Mouse (Mus musculus) ES-Bruce4 (cell line): ENCODE measurements around the gene Itsn1.

ENCODE experiments used
- CTCF ChIP-seq: IDR thresholded peaks from one replicate; pipeline ENCODE4 v1.8.1; 2011; ENCODE audit warnings: low read depth, low read length
- POLR2A ChIP-seq: IDR thresholded peaks from one replicate; pipeline ENCODE4 v1.8.1; 2011; ENCODE audit warnings: low read length; ENCODE audit not compliant: insufficient read depth

DNA sequence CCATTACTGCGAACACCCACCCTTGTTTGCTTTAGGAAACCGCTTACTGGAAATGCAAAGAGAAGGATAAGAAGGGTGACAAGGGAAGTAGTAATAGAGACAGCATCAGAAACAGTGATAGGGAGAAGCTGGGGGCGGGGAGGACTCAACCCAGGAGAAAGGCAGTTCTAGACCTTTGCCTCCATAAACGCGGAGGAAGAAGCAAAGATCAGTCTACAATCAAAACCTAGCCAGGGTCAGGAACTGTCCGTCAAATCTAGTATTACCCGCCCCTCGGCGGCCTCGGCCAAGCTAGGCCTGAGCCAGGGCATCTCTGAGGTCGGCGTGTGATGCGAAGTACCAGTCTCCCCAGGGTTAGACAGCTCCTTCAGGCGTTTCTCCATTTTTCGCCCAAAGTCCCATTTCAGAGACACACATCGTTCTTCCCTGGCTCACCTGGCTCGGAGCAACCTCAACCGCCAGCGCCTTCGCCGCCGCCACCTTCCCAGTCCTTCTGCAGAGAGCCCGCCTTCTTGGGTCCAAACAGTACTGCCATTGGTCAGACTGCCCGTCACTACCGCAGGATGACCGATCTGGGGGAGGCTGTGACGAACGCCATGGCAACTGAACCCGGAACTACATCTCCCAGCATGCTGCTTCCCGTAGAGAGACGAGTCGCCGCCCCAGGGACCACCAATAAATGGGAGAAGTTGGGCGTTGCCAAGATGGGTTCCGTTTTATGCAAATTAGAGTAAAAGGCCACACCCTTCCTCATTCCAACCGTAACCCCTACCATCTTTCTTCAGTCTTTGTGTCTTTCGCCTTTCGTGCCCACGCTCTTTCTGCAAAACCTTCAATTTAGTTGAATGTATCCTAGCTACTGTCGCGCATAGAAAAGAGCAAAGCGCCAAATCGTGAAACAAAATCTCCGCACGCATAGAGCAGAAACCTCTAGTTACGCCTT is 687 bp upstream of the Itsn1 start, which contains the start of gene Cryzl1:
- TF ChIP-seq CTCF (no peak), POLR2A (no peak)
